Mouse (Mus musculus): ENCODE measurements around the gene Ctnna3.

Ctnna3 gene

DNA sequence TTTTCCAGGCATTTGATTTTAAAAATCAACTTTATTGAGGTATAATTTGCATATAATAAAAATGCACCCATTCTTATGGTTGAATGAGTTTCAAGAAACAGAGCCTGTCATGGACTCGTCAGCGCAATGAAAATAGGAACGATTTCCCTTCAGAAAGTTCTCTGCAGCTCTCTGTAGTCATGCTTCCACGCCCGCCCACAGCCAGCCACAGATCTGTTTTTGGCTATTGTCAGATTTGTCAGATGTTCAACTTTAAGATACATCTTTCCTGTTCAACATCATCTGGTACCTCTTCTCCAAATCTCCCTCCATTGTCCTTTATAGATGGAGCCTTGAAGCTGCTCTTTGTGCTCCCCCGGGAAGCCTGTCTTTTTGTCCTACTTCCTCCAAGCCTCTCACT is 280.3 kb downstream of the Ctnna3 start:
- DNase-seq (ENCODE audit: low spot score) = no peak

DNA sequence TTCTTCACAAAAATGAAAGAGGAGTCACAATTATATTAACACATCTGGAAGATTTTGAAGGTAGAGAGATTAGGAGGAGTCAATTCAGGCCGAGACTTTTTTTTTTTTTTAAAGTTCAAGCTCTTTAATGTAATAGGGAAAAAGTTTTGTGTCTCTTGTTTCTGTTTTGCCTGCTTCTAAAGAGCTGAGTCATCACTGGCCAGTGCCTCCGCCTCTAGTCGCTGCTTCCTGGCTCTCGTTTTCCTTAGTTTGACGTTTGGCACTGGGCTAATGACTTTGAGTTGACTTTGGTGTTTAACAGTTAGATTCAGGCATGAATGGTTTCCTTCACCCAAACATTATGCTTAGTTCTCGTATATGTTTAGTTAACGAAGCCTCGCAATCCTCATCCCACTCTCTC is 282.6 kb downstream of the Ctnna3 start:
- no peak for DNase-seq (ENCODE audit: low spot score)

DNA sequence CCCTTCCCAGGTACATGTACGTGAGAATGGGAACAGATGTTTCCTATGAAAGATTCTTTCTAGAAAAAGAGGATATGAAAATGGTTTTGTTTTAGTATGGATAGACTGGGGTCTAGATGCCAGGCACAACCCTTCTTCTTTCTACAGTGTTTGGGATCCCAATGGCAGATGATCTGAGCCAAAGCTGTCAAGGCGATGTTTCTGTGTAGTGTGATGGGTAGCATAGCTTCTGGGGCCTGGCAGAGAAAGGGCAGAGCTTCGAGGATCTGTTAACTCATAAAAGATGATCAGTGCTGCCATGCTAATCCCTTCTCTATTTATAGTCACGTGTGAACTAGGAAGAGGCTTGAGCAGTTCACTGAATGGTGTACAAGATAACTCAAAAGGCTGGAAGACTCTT is 284.3 kb downstream of the Ctnna3 start:
- DNase-seq (ENCODE audit: low spot score) = no peak

DNA sequence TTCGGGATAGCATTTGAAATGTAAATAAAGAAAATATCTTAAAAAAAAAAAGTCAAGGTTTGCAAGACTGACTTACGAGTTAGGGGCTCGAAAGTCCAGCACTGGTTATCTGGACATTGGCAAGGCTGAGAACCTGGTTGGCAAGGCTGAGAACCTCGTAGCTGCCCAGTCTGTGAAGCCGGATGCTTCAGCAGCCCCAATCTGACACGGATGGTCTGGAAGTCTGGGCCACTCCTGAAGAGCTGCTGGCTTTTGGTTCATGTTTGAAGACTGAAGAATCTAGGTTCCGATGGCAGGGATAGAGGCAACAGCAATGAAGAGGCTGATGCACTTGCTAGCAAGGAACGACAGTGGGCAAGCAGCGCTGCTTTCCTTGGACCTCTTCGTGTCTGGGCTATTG is 339.0 kb downstream of the Ctnna3 start:
- no peak for DNase-seq (ENCODE audit: low spot score)

DNA sequence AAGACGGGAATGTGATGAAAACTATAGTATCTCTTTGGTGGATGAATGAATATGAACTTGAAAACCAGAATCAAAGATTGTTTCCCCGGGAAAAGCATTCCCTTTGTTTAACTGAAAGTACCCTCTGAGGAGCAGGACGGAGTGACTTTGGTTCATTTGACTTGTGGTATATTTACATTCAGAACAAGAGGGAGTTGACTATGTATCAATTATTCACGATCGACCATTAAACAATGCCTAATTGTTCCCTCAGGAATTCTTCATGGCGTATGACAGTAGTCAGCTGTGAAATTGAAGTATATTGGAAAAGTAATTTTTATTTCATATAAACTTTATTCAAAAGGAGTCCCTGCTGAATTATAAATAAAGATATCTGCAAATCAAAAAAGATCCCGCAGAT is 341.8 kb downstream of the Ctnna3 start:
- no peak for DNase-seq (ENCODE audit: low spot score)

DNA sequence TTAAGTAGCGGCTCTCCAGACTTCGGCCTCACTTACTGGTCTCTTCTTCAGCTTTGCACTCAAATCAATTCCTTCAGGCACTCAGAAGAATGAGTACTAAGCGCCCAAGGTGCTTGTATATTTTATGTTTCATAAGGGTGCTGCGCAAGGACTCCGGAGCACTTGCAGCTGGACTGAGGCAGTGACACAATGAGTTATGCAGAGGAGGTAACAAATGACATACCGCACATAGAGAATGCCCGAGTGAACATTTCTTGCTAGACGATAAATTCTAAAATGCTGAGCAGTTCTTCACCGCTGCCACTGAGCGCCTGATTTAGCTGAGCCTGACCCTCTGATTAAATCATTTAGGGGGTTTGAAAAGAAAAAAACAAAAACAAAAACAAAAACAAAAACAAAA is 342.2 kb downstream of the Ctnna3 start:
- no peak for DNase-seq (ENCODE audit: low spot score)

DNA sequence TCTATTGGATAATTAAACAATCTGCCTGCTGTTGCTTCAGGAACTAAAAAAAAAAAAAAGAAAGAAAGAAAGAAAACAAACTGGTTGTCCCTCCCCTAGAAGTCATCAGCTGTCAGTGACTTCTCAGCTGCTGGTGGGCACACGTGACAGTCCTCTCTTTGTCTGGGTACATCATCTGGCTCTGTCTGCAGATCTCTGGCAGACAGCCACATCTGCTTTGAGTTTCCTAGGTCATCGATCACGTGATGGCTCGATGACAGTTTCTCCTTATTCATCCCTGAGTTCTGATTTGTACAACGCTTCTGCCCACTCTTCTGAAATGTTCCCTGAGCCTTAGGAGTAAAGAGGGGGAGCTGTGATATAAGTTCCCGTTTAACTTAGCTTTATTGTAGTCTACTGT is 352.1 kb downstream of the Ctnna3 start:
- no peak for DNase-seq (ENCODE audit: low spot score)

DNA sequence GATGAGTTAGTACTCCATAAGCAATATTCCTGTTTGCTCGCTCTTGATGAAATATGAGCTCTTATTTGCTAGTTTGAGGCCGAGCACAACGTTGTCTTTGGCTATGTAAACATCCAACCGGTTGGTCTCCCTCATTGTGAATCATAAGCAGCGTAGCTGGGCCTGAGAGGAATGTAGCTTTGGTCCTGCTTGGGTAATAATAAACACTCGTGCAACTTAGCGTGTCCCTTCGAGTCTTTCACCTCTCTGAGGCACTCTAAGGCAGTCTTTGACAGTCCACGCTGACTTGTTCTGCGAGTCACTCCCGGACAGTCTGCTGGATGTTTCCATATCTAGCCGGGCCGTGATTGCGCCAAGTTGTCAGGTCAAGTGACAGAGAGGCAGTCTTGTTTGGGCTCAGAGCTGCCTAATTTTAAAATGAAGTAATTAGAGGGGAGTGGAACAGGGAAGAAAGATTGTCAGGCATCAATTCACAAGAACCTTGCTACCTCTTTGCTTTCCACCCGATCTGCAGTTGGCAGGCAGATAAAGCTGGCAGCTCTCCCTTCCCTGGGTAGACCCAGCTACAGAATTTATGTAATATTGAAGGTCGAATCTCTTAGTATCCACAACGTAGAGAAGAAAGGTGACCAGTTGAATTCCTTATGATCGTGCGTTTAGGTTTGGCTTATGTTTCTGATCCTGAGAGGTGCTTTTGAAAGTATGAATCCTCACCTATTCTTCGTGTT is 355.1 kb downstream of the Ctnna3 start:
- peak; percentile 30 for DNase-seq (ENCODE audit: low spot score)

DNA sequence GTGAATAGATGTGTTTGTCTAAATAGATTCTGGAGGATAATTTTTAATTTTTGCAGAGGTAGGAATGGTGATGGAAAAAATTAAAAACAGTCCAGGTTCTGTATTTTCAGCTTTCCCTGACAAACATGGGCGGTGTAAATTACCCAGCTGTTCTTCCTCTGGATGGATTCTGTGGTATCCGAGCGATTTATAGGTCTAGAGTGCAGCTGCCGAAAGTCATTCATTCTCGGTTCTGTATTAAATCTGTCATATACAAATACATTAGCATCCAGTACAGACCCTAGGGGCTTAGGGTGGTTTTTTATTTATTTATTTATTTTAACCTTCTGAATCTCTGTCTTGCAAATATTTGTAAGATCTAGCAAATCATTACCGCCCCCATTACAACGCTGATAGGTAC is 356.5 kb downstream of the Ctnna3 start:
- DNase-seq (ENCODE audit: low spot score) = no peak

DNA sequence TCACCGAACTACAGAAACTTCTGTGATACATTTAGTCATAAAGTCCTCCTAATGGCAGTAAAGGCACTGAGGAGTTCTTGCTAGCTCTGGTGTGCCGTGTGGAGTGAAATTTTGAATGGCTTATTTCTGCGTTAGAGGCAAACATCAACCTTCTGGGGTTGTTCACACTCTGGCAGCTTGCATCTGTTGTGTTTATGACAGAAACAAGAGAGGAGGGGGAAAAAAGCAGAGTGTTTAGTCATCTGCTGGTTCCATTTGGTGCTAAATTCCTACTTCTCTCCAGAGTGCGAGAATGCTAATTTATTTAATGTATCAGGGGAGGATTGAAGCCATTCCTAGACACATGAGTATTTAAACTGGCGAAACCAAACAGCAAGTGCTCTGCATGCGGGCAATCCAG is 374.0 kb downstream of the Ctnna3 start:
- DNase-seq (ENCODE audit: low spot score) = no peak

DNA sequence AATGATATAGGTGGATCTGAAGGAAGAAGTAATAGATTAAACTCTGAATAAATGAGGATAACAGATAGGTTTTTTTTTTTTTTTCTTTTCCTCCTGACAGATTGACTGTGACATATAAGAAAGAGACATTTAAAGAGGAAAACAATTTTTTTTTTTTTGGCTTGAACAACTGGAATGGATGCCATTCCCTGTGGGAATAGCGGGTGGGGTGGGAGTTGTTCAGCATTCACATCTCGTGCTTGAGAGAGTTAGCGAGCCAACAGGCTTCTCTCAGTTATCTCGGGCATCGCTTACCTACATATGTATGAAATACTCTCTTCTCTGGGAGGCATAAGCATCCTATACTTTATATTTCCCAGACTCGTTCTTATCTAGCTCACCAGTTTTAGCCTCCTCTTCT is 375.7 kb downstream of the Ctnna3 start:
- no peak for DNase-seq (ENCODE audit: low spot score)

DNA sequence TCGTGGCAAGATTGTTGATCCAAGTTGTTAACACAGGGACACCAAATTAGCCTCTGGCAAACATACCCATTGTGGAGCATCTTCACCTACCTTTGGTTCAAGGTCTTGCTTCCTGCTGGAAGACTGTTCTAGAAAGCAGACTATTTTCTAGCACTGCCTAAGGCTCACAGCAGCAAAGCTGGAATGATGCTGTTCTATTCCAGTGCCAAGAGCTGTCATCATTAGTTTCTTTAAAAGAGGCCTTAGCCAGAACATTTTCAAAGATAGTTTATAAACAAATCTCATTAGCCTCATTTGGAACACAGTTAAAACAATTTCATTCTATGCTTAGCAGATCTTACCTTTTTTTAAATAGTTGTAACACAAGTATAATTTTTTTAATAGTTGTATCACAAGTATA is 376.4 kb downstream of the Ctnna3 start:
- DNase-seq (ENCODE audit: low spot score) = no peak

DNA sequence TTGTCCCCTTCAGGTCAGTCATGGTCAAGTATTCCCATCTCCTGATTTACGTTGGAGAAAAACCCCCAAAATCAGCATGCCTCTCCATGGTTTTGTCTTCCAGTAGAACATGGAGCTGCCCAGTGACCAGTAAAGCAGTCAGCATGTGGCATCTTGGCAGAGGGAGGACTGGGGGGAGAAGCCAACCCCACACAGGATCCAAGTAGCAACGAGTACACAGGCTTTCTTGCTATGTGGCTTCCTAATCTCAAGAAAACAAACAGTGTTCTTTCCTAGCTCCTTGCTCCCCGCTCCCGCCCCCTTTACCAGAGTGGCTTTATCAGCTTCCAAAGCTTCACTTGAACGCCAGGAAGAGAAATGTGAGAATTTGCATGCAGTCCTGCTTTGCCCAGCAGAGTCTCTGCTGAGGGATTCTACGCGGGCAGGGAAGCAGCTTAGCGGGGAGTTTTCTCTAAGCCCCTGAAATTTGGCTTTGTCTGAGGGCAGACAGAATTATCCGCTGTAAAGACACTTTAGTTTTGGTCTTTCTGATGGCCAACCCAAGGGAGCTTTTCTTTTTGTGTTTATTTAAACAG is 380.2 kb downstream of the Ctnna3 start:
- DNase-seq (ENCODE audit: low spot score) = no peak

DNA sequence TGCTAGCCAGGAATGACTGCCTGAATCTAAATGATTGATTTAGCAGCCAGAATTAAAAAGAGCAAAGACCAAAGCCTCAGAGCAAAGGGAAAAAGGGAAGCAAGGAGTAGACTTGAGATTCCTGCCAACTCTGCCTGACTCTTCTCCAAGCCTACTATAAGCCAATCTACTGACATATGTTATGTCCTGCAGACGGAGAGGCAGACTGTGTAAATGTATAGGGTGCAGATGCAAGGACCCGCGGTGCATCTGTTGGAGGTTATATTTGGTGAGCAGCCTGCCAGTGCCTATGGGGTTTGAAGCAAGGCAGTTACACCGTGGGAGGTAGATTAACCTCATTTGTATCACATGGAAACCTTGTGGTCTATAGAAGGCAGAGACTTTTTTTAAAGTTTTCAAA is 409.1 kb downstream of the Ctnna3 start:
- no peak for DNase-seq (ENCODE audit: low spot score)

DNA sequence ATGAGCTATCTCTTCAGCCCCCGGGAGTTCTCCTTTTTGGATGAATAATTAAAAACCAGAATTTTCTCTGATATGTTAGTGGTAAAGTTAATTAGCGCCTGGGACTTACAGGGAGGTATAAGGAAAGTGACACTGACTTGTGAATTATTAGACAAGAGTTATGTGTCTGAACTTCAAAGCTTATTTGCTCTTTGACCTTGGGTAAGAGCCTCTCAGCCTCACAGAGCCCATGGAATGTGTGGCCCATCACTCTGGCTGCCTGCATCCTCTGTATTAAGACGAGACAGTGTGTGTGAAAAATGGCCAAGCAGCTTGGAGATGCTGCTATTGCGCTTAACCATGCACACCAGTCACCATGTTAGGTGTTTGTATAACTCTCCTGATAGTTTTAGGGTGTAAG is 422.0 kb downstream of the Ctnna3 start:
- DNase-seq (ENCODE audit: low spot score) = no peak

DNA sequence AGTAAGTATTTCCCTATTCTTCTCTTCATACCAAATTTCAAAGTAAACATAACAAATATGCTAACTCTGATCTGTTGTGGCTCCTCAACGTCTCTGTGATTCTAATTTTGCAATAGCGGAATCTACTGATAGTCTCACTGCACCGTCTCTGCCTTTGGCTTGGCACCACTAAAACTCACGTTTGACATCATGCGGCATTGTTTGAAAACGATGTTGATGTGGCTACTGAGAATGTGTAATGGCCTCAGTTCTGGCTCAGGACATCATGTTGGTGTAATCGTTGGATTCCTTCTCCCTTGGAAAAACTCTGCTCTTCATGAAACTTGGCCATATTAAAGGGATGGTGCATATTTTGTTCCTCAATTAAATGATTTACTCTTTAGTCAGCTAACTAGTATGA is 439.2 kb downstream of the Ctnna3 start:
- DNase-seq (ENCODE audit: low spot score) = no peak

DNA sequence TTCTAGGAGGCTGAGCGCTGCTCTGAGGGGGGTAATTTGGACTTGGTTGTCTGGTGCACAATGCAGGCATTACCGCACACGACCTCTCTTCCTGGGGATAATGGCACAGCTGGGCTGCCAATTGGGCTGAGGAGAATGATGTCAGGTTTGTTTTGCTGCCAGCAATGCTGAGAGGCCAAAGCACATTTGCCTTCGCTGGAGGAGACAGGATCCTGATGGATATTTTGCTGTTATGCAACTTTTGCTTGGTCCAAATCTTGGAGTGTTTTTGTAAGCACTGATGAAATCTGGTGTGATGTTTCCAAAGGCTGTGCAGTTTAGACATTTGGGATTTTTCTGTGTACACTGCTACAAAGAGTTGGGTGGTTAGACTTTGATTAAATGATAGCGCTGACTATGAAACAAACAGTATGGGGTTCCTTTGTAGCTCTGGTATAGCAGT is 450.6 kb downstream of the Ctnna3 start:
- peak; percentile 26 for DNase-seq (ENCODE audit: low spot score)

DNA sequence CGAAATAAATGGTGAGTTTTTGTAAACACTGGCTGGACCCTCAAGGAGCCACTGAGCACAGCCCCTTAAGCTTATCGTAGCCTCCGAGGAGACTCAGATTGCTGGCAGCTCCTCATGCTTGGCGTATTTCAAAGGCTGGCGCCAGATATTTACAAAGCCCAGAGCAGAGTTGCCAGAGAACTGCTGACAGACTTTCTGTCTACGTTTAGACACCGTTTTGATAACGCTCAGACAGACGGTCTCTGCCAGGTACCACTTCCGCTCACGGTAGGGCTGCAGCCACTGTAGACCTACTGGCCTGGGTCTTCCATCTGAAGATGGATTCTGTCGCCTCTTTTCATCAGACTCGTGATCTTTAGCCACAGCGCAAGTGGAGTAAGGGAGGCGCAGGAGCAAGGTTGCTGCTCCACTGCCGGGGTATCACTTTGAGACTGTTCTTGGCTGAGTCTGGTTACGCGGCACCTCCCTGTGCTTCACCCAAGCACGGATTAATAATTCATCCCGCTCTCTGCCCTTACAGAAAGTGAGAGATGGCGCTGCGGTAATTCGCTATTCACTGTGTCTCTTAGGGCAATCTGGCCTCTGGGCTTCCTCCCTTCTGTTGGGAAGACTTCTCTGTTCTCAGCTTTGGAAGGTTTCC is 456.7 kb downstream of the Ctnna3 start:
- no peak for DNase-seq (ENCODE audit: low spot score)

DNA sequence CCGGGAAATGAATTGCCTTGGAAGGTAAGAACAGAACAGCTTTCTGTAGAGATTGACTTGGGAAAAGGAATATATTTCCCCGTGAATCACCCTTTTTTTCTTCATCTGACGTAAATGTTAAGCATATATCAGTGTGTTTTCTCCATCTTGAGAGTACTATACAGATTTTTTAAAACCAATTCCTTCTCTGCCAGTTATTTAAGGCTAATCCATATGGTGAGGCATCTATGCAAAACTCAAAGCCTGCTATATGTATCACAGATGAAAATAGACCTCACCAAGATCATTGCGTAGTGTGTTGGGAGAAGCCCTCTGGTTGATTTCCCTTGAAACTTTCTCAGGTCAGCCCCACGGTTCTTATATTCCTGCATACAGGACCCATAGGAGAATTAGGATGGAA is 464.7 kb downstream of the Ctnna3 start:
- no peak for DNase-seq (ENCODE audit: low spot score)

DNA sequence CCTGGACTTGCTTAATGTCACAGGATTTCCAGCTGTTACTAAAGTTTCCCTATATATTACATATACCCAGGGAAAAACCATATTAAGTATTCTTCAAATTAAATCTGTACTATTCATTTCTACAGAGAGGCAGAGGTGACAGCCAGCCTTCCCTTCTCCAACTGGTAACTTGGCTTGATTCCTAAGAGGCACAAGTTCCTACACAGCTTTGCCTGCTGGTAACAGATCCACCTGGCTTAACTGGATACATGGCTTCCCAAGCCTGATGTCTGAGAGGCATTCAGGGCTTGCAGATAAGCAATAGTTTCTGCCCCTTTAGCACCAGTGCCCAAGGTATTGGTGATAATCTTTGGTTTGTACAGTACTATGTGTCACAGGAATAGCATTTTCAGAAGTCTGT is 470.0 kb downstream of the Ctnna3 start:
- DNase-seq (ENCODE audit: low spot score) = no peak

DNA sequence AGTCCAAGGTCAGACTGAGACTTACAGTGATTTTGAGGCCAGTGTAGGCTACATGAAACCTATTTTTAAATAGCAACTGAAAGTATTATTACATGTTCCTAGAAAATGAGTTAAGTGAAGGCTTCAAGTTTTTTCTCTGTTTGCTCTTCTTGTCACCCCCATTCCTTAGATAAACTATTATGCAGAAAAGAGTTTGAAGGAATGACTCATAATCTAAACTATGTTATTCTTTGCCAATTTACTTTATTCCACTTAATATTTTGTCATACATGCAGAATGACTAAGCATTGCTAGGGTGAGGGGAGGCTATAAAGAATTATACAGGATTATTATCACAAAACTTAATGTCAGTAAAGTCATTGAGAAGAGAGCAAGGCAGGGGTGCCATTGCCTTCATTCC is 479.0 kb downstream of the Ctnna3 start:
- no peak for DNase-seq (ENCODE audit: low spot score)

DNA sequence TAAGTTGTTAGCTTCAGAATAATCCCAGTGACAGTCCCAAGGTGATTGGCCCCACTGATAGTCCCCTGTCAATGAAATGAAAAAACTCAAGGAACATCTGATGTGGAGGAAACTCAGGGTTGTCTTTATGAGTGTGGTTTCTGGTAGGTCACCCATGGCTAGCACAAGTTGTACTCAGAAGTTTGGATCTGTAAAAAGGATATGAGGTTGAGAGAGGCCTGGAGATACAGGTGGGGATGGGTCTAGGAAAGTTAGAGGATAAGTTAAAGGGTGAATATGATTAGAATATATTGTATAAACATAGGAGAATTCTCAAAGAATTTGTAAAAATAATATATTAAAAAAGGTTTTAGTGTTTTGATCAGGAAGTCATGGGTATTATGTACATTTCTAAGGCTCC is 497.4 kb downstream of the Ctnna3 start, which contains the start of gene Gm10118:
TSS of gene Gm10118 (minus strand) at position 101 of the 400 bp plus-strand sequence.
- DNase-seq (ENCODE audit: low spot score) = no peak

DNA sequence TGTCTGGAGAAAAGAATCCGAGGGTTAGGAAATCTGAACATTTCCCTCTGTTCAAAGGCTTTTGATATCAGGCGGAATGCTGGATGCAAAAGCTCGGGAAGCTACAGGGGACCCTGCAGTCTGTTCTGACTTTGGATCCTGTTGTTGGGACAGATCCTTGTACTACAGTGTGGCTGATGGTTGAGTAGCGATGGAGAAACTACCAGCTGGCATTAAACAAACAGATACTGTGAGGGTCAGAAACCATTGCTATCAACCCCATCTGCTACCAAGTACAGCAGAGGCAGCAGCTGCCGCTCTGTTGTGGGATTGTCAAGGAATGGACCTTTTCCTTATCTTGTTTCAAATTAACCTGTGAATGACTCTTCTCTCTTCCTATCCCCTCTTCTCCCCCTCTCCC is 504.0 kb downstream of the Ctnna3 start:
- no peak for DNase-seq (ENCODE audit: low spot score)

DNA sequence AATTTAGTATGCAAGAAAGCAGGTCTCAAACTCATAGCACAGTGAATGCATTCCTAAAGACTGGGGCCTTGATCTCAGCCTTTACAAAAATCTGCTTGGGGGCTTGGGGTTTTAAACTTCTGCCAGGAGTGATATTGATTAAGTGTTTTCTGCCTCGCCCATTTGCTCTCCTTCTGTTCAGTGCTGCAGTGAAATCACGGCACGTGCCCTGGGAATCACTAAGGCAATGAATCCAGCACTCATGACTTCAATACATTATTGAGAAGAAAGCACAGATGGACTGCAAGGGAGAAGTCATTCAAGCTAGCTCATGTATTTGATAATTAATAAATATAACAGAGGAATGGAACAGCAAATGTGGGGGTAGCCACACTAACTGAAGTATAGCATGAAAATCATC is 515.6 kb downstream of the Ctnna3 start:
- DNase-seq (ENCODE audit: low spot score) = no peak
